Mouse (Mus musculus): Measurements from ENCODE around the gene Pla2g2d.

Gene Pla2g2d

GRCm38 (mm10) chr4:138780300-138780699, 4.8 kb downstream of the Pla2g2d start:
- no peak for DNase-seq (ENCODE audit: low read depth, low spot score)

- DNase-seq (ENCODE audit: low read depth, low spot score), result peak; percentile 31
These were observed 6.6 kb downstream of the Pla2g2d start for GRCm38 (mm10) chr4:138782098-138782497.

- peak; percentile 30 for DNase-seq (ENCODE audit: low read depth, low spot score)
These were observed 10.2 kb downstream of the Pla2g2d start for GRCm38 (mm10) chr4:138785721-138786120.

- no peak for DNase-seq (ENCODE audit: low read depth, low spot score)
These were observed 10.6 kb downstream of the Pla2g2d start for GRCm38 (mm10) chr4:138786141-138786540.

- DNase-seq (ENCODE audit: low read depth, low spot score), result no peak
These were observed 12.8 kb downstream of the Pla2g2d start for GRCm38 (mm10) chr4:138788381-138788780.

GRCm38 (mm10) chr4:138791452-138791851, 15.9 kb downstream of the Pla2g2d start:
- DNase-seq (ENCODE audit: low read depth, low spot score), result no peak

GRCm38 (mm10) chr4:138792599-138792998, 17.1 kb downstream of the Pla2g2d start:
- peak; percentile 21 for DNase-seq (ENCODE audit: low read depth, low spot score)

- DNase-seq (ENCODE audit: low read depth, low spot score), result peak; percentile 73
These were observed 17.7 kb downstream of the Pla2g2d start for GRCm38 (mm10) chr4:138793276-138793675.

- DNase-seq (ENCODE audit: low read depth, low spot score), result peak; percentile 94
These were observed 18.8 kb downstream of the Pla2g2d start for GRCm38 (mm10) chr4:138794344-138794743.

- DNase-seq (ENCODE audit: low read depth, low spot score), result peak; percentile 49
These were observed 21.1 kb downstream of the Pla2g2d start for GRCm38 (mm10) chr4:138796513-138797216.

GRCm38 (mm10) chr4:138797217-138797570, 21.7 kb downstream of the Pla2g2d start:
- DNase-seq (ENCODE audit: low read depth, low spot score), result no peak

- DNase-seq (ENCODE audit: low read depth, low spot score), result no peak
These were observed 24.7 kb downstream of the Pla2g2d start for GRCm38 (mm10) chr4:138800134-138800744.

- DNase-seq (ENCODE audit: low read depth, low spot score), result no peak
These were observed 26.1 kb downstream of the Pla2g2d start for GRCm38 (mm10) chr4:138801631-138802030.

GRCm38 (mm10) chr4:138802917-138803316, 27.4 kb downstream of the Pla2g2d start:
- DNase-seq (ENCODE audit: low read depth, low spot score), result no peak

GRCm38 (mm10) chr4:138805248-138805647, 29.7 kb downstream of the Pla2g2d start:
- peak; percentile 46 for DNase-seq (ENCODE audit: low read depth, low spot score)

- no peak for DNase-seq (ENCODE audit: low read depth, low spot score)
These were observed 30.6 kb downstream of the Pla2g2d start for GRCm38 (mm10) chr4:138806160-138806559.

- no peak for DNase-seq (ENCODE audit: low read depth, low spot score)
These were observed 31.5 kb downstream of the Pla2g2d start for GRCm38 (mm10) chr4:138806920-138807541.

GRCm38 (mm10) chr4:138816166-138816565, 40.6 kb downstream of the Pla2g2d start:
- peak; percentile 74 for DNase-seq (ENCODE audit: low read depth, low spot score)

GRCm38 (mm10) chr4:138817736-138818135, 42.2 kb downstream of the Pla2g2d start:
- DNase-seq (ENCODE audit: low read depth, low spot score), result no peak

- DNase-seq (ENCODE audit: low read depth, low spot score), result no peak
These were observed 43.6 kb downstream of the Pla2g2d start for GRCm38 (mm10) chr4:138819101-138819500.

- peak; percentile 82 for DNase-seq (ENCODE audit: low read depth, low spot score)
These were observed 45.5 kb downstream of the Pla2g2d start for GRCm38 (mm10) chr4:138821036-138821435.

GRCm38 (mm10) chr4:138824161-138824560, 48.6 kb downstream of the Pla2g2d start:
- peak; percentile 75 for DNase-seq (ENCODE audit: low read depth, low spot score)

GRCm38 (mm10) chr4:138824660-138825059, 49.1 kb downstream of the Pla2g2d start:
- DNase-seq (ENCODE audit: low read depth, low spot score), result peak; percentile 70

All from R1 (cell line).